Mouse (Mus musculus) heart, adult 2 months (tissue): ENCODE measurements around the gene Strip2.

Source experiments
- CTCF ChIP-seq: fragments of 200-600 bp; IDR thresholded peaks from 2 replicates; pipeline ENCODE4 v1.8.1; 2022; ENCODE audit warnings: antibody characterized with exemption, mild to moderate bottlenecking, moderate library complexity
- POLR2A ChIP-seq: fragments of 200-500 bp; IDR thresholded peaks from 2 replicates; pipeline ENCODE4 v1.6.1; 2011; ENCODE audit warnings: mild to moderate bottlenecking, low read depth, low read length, control low read depth; ENCODE audit not compliant: insufficient read depth

DNA sequence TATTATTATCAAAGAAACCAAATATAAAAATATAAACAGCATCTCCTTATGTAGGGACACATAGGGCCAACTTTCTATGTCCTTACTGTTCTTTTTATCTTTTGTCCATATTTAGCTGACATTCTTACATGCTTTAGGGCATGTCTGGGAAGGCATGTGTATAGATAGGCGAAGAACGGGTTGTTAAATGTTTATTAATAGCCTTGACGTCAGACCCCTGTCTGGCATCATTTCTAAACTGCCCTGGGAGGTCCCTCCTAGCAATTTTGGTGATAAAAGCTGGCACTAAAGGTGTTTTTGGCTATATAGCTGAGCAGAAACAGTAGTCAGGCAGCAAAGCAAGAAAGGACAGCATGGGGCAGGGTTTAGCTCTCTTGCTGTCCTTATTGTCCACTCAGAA lies 12.5 kb upstream of the Strip2 start:
- no peak for TF ChIP-seq CTCF
- no peak for TF ChIP-seq POLR2A
